ENCODE assay signal across 24 mouse cellular contexts in genomic region chr4:128425339-128425738, GRCm38 (mm10).
"Had no signal": no experiment of that assay in that cellular context is flagged by ENCODE, and none has a peak within 500 bp of the region (broad histone marks: within the 10 kb centered on the region; RNA-seq: fewer than 3 reads in every experiment).

No protein-coding gene starts in this region.

- H3K4me1 ChIP-seq: intestine, embryonic 15.5 days; limb, embryonic 12.5 days had no signal

- H3K27me3 ChIP-seq: heart, embryonic 13.5 days; hindbrain, embryonic 13.5 days; intestine, embryonic 15.5 days; limb, embryonic 12.5 days had no signal

- H3K36me3 ChIP-seq: heart, embryonic 13.5 days; heart, embryonic 15.5 days; intestine, embryonic 15.5 days; limb, embryonic 10.5 days; limb, embryonic 12.5 days had no signal

- H3K9ac ChIP-seq: forebrain, postnatal 0 days; heart, embryonic 13.5 days; heart, embryonic 15.5 days; hindbrain, embryonic 13.5 days; intestine, embryonic 15.5 days; limb, embryonic 12.5 days had no signal

- H3K4me2 ChIP-seq: heart, embryonic 11.5 days; heart, embryonic 13.5 days; heart, embryonic 15.5 days; hindbrain, embryonic 13.5 days; intestine, embryonic 15.5 days; limb, embryonic 12.5 days had no signal

- H3K9me3 ChIP-seq: heart, embryonic 13.5 days; heart, embryonic 15.5 days; hindbrain, embryonic 13.5 days; intestine, embryonic 15.5 days; limb, embryonic 10.5 days had no signal

- ATAC-seq: forebrain, postnatal 0 days; hindbrain, embryonic 16.5 days; inflammation-experienced regulatory T-cells, adult 6 months; intestine, embryonic 15.5 days; intestine, postnatal 0 days had no signal

- H3K4me3 ChIP-seq: heart, adult 2 months; heart, embryonic 13.5 days; heart, embryonic 15.5 days; hindbrain, embryonic 13.5 days; intestine, embryonic 15.5 days; layer of hippocampus, adult 2 months; left cerebral cortex, adult 2 months; limb, embryonic 10.5 days; limb, embryonic 12.5 days had no signal

- H3K27ac ChIP-seq: heart, adult 2 months; heart, embryonic 13.5 days; heart, embryonic 15.5 days; hindbrain, embryonic 13.5 days; intestine, embryonic 15.5 days; left cerebral cortex, adult 2 months; limb, embryonic 10.5 days; limb, embryonic 12.5 days had no signal

- DNase-seq: forebrain, postnatal 0 days; gastrocnemius, postnatal 14 days; gastrocnemius, postnatal 36 days; heart, adult 11 months; heart, adult 2 months; heart, postnatal 4 days; kidney, adult 18-20 months; kidney, adult 8-10 months; kidney, postnatal 10 days; kidney, postnatal 25 days; kidney, postnatal 4 days; liver had no signal
